Mouse (Mus musculus): ENCODE measurements around the gene Iyd.

- no peak for TF ChIP-seq CTCF (IDR thresholded peaks at IDR 0.05; ENCODE audit: low read depth, low read length)
- TF ChIP-seq POLR2A (IDR thresholded peaks at IDR 0.05; ENCODE audit: borderline replicate concordance, low read depth, low read length) = no peak
Measured at GRCm38 (mm10) chr10:3555128-3555527, 15.1 kb downstream of the Iyd start.
